Mouse (Mus musculus) myocyte (in vitro differentiated cells): ENCODE data around the gene Gsta2.

ENCODE experiments used
- CEBPB ChIP-seq: IDR thresholded peaks from 2 replicates; pipeline ENCODE4 v1.6.1; 2011; ENCODE audit warnings: mild to moderate bottlenecking, moderate library complexity; ENCODE audit not compliant: poor library complexity, insufficient read depth, severe bottlenecking
- E2F4 ChIP-seq: IDR thresholded peaks from one replicate; pipeline ENCODE4 v1.6.1; 2011; ENCODE audit warnings: mild to moderate bottlenecking, control low read depth, moderate library complexity; ENCODE audit not compliant: insufficient read depth
- MAX ChIP-seq: IDR thresholded peaks from one replicate; pipeline ENCODE4 v1.6.1; 2011; ENCODE audit warnings: low read depth, mild to moderate bottlenecking, control low read depth
- MYOD1 ChIP-seq, 3 experiments: IDR thresholded peaks; one replicate each; pipeline ENCODE4 v1.6.1; 2011; ENCODE audit warnings: control low read depth in 2 of 3, low read depth in 2 of 3, mild to moderate bottlenecking in 2 of 3, moderate library complexity in 1 of 3; ENCODE audit not compliant: insufficient read length in 2 of 3, control insufficient read depth in 1 of 3
- MYOG ChIP-seq, 3 experiments: IDR thresholded peaks; one replicate each; pipeline ENCODE4 v1.6.1; 2011; ENCODE audit warnings: control low read depth in 2 of 3, low read depth in 2 of 3, mild to moderate bottlenecking in 2 of 3; ENCODE audit not compliant: insufficient read length in 2 of 3, control insufficient read depth in 1 of 3, insufficient read depth in 1 of 3
- POLR2A ChIP-seq: IDR thresholded peaks from one replicate; pipeline ENCODE4 v1.6.1; 2011; ENCODE audit warnings: low read depth, mild to moderate bottlenecking, control low read depth, moderate library complexity; ENCODE audit not compliant: insufficient read length
- POLR2AphosphoS2 ChIP-seq: IDR thresholded peaks from one replicate; pipeline ENCODE4 v1.6.1; 2011; ENCODE audit warnings: low read depth, control low read depth; ENCODE audit not compliant: insufficient read length
- REST ChIP-seq: IDR thresholded peaks from one replicate; pipeline ENCODE4 v1.6.1; 2011; ENCODE audit warnings: mild to moderate bottlenecking, control low read depth, moderate library complexity; ENCODE audit not compliant: insufficient read depth, insufficient read length
- SRF ChIP-seq: IDR thresholded peaks from one replicate; pipeline ENCODE4 v1.6.1; 2011; ENCODE audit warnings: low read depth; ENCODE audit not compliant: control insufficient read depth, insufficient read length
- TCF12 ChIP-seq: IDR thresholded peaks from one replicate; pipeline ENCODE4 v1.6.1; 2011; ENCODE audit warnings: mild to moderate bottlenecking, control low read depth; ENCODE audit not compliant: poor library complexity, insufficient read depth, severe bottlenecking
- USF1 ChIP-seq: IDR thresholded peaks from one replicate; pipeline ENCODE4 v1.6.1; 2011; ENCODE audit warnings: low read depth, mild to moderate bottlenecking, control low read depth, moderate library complexity

GRCm38 (mm10) chr9:78360484-78360872, 4.9 kb upstream of the Gsta2 start:
- TF ChIP-seq TCF12 (no peak), POLR2A (no peak), REST (no peak), CEBPB (no peak), USF1 (no peak), POLR2AphosphoS2 (no peak), MYOG (IDR thresholded peaks at IDR 0.05; ENCODE audit: control insufficient read depth in 1 of 3, insufficient read depth in 1 of 3, insufficient read length in 2 of 3, low read depth in 2 of 3) (no peak), MAX (no peak), E2F4 (no peak), MYOD1 (IDR thresholded peaks at IDR 0.05; ENCODE audit: control insufficient read depth in 1 of 3, insufficient read length in 2 of 3, low read depth in 2 of 3) (no peak), SRF (no peak)
